Mouse (Mus musculus) bone marrow macrophage, adult 2 months (primary cell): ENCODE results near the gene Prorsd1.

Source experiments
- CTCF ChIP-seq: IDR thresholded peaks from 2 replicates; pipeline ENCODE4 v1.5.1; 2012; ENCODE audit warnings: low read depth, mild to moderate bottlenecking, low read length, moderate library complexity
- POLR2A ChIP-seq: IDR thresholded peaks from 2 replicates; pipeline ENCODE4 v1.6.1; 2012; ENCODE audit warnings: mild to moderate bottlenecking, low read depth, low read length, borderline replicate concordance

GRCm38 (mm10) chr11:29560990-29561389 lies 46.2 kb upstream of the Prorsd1 start:
- no peak for TF ChIP-seq POLR2A
- TF ChIP-seq CTCF, result no peak
